Mouse (Mus musculus): ENCODE measurements at regions not wholly inside any gene's neighbourhood (a gene's known extent, or its start where the extent isn't known, plus 50 kb on each side); places are given as distances from the start of the nearest gene placed in this dataset.

GRCm38 (mm10) chr14:61893786-61894185, 286.5 kb downstream of the Kcnrg start:
- no peak for TF ChIP-seq POLR2A (IDR thresholded peaks at IDR 0.05; ENCODE audit: extremely low read depth, insufficient read depth, low read length)
- TF ChIP-seq CTCF (IDR thresholded peaks at IDR 0.05; ENCODE audit: low read depth, low read length), result no peak

All from liver, adult 2 months (tissue).